Mouse (Mus musculus): ENCODE data around the gene Srgap3.
A peak's percentile ranks its signal among the peaks of the same experiment; 100 is the strongest.
"Not testable (repeated sequence)": the region's sequence is repeated elsewhere in the genome, so short reads cannot be mapped to it uniquely, and the experiment has no call there.

Srgap3 gene

GRCm38 (mm10) chr6:112752007-112752406 is 195.1 kb downstream of the Srgap3 start:
- DNase-seq (ENCODE audit: extremely low spot score), result no peak

- no peak for DNase-seq (ENCODE audit: extremely low spot score)
Measured at GRCm38 (mm10) chr6:112742297-112742696, 204.8 kb downstream of the Srgap3 start.

GRCm38 (mm10) chr6:112741766-112742165 is 205.3 kb downstream of the Srgap3 start:
- no peak for DNase-seq (ENCODE audit: extremely low spot score)

GRCm38 (mm10) chr6:112739635-112740034 is 207.4 kb downstream of the Srgap3 start:
- DNase-seq (ENCODE audit: extremely low spot score), result no peak

- DNase-seq (ENCODE audit: extremely low spot score), result no peak
Measured at GRCm38 (mm10) chr6:112738924-112739323, 208.1 kb downstream of the Srgap3 start.

- no peak for DNase-seq (ENCODE audit: extremely low spot score)
Measured at GRCm38 (mm10) chr6:112736471-112736870, 210.6 kb downstream of the Srgap3 start.

- DNase-seq (ENCODE audit: extremely low spot score), result no peak
Measured at GRCm38 (mm10) chr6:112735054-112735453, 212.0 kb downstream of the Srgap3 start.

- no peak for DNase-seq (ENCODE audit: extremely low spot score)
Measured at GRCm38 (mm10) chr6:112733942-112734341, 213.1 kb downstream of the Srgap3 start.

GRCm38 (mm10) chr6:112732434-112732833 is 214.6 kb downstream of the Srgap3 start:
- DNase-seq (ENCODE audit: extremely low spot score), result no peak

- no peak for DNase-seq (ENCODE audit: extremely low spot score)
Measured at GRCm38 (mm10) chr6:112731386-112731785, 215.7 kb downstream of the Srgap3 start.

- DNase-seq (ENCODE audit: extremely low spot score), result peak; percentile 84
Measured at GRCm38 (mm10) chr6:112728760-112729422, 218.2 kb downstream of the Srgap3 start.

- DNase-seq (ENCODE audit: extremely low spot score), result no peak
Measured at GRCm38 (mm10) chr6:112725468-112725867, 221.6 kb downstream of the Srgap3 start.

- DNase-seq (ENCODE audit: extremely low spot score), result no peak
Measured at GRCm38 (mm10) chr6:112720409-112721080, 226.5 kb downstream of the Srgap3 start.

- no peak for DNase-seq (ENCODE audit: extremely low spot score)
Measured at GRCm38 (mm10) chr6:112719983-112720382, 227.1 kb downstream of the Srgap3 start.

GRCm38 (mm10) chr6:112717168-112717567 is 229.9 kb downstream of the Srgap3 start:
- DNase-seq (ENCODE audit: extremely low spot score), result no peak

GRCm38 (mm10) chr6:112713951-112714350 is 233.1 kb downstream of the Srgap3 start:
- DNase-seq (ENCODE audit: extremely low spot score), result no peak

GRCm38 (mm10) chr6:112702296-112702695 is 244.8 kb downstream of the Srgap3 start:
- DNase-seq (ENCODE audit: extremely low spot score), result not testable (repeated sequence)

- DNase-seq (ENCODE audit: extremely low spot score), result peak; percentile 39
Measured at GRCm38 (mm10) chr6:112700392-112700791, 246.7 kb downstream of the Srgap3 start.

GRCm38 (mm10) chr6:112699115-112699514 is 248.0 kb downstream of the Srgap3 start:
- DNase-seq (ENCODE audit: extremely low spot score), result no peak

GRCm38 (mm10) chr6:112696056-112696950 is 250.8 kb downstream of the Srgap3 start, which contains the start of gene Rad18:
Gene Rad18 (minus strand): TSS chr6:112696686.
- DNase-seq (ENCODE audit: extremely low spot score), result peak; percentile 87

GRCm38 (mm10) chr6:112694492-112694891 is 252.6 kb downstream of the Srgap3 start:
- no peak for DNase-seq (ENCODE audit: extremely low spot score)

- DNase-seq (ENCODE audit: extremely low spot score), result no peak
Measured at GRCm38 (mm10) chr6:112691523-112691922, 255.5 kb downstream of the Srgap3 start.
